Mouse (Mus musculus): ENCODE measurements around the gene Ola1. TPM values are rescaled to one million over a fixed set of nuclear protein-coding genes. Genes with fewer than 3 reads are reported as not detected.

The Ola1 gene
- polyA plus RNA-seq, 1 experiment, result 1.5 TPM

GRCm38 (mm10) chr2:73118781-73119180, 99.9 kb downstream of the Ola1 start:
- H3K27ac ChIP-seq (ENCODE audit: insufficient read depth, low read depth, low read length), result no peak overlapping the region
- H3K36me3 ChIP-seq (ENCODE audit: control insufficient read depth, insufficient read depth, low read length), result no peaks in the 10 kb centered on the region
- no peak overlapping the region for H3K4me3 ChIP-seq (ENCODE audit: low read depth, low read length)
- no peaks in the 10 kb centered on the region for H3K4me1 ChIP-seq (ENCODE audit: control insufficient read depth, insufficient read depth, insufficient read length, low read length)
- WGBS, result 92% methylated on average over 2 of the region's 2 CpGs
- TF ChIP-seq CTCF (IDR thresholded peaks at IDR 0.05; ENCODE audit: extremely low read depth, insufficient read length, insufficient replicate concordance, low read depth, low read length) (no peak), POLR2A (IDR thresholded peaks at IDR 0.05; ENCODE audit: low read depth, low read length) (no peak)
- no peaks in the 10 kb centered on the region for H3K27me3 ChIP-seq (ENCODE audit: control insufficient read depth, insufficient read depth, low read length)

GRCm38 (mm10) chr2:73107089-73107488, 111.6 kb downstream of the Ola1 start:
- Histone ChIP-seq H3K4me1 (ENCODE audit: control insufficient read depth, insufficient read depth, insufficient read length, low read length) (no peaks in the 10 kb centered on the region), H3K4me3 (ENCODE audit: low read depth, low read length) (no peak overlapping the region), H3K27me3 (ENCODE audit: control insufficient read depth, insufficient read depth, low read length) (no peaks in the 10 kb centered on the region), H3K36me3 (ENCODE audit: control insufficient read depth, insufficient read depth, low read length) (no peaks in the 10 kb centered on the region), H3K27ac (ENCODE audit: insufficient read depth, low read depth, low read length) (no peak overlapping the region)
- no peak for TF ChIP-seq CTCF (IDR thresholded peaks at IDR 0.05; ENCODE audit: extremely low read depth, insufficient read length, insufficient replicate concordance, low read depth, low read length)
- no peak for TF ChIP-seq POLR2A (IDR thresholded peaks at IDR 0.05; ENCODE audit: low read depth, low read length)
- 92% methylated on average over 5 of the region's 5 CpGs for WGBS

DNA sequence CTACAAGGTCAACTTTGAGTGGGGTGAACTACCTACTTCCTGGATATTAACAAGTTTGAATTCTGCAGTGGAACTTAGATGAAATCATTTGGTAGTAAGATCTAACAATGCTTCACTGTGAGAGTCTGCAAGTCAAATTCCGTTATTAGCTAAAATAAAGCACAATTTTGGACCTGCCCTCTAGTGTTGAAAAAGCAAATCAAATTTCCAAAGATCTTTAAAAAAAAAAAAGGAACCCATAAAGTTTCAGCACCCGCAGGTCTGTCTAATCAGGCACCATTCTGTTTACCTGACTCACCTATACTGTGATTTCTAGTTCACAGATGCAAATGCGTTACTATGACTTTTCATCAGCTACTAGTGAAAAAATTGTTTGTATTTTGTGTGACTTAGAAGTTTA, 122.2 kb downstream of the Ola1 start:
- H3K36me3 ChIP-seq (ENCODE audit: control insufficient read depth, insufficient read depth, low read length), result peaks cover 2% of the 10 kb centered on the region; the same call in 1 of the 2 replicates
- no peak for TF ChIP-seq POLR2A (IDR thresholded peaks at IDR 0.05; ENCODE audit: low read depth, low read length)
- no peak for TF ChIP-seq CTCF (IDR thresholded peaks at IDR 0.05; ENCODE audit: extremely low read depth, insufficient read length, insufficient replicate concordance, low read depth, low read length)
- no peaks in the 10 kb centered on the region for H3K27me3 ChIP-seq (ENCODE audit: control insufficient read depth, insufficient read depth, low read length)
- H3K27ac ChIP-seq (ENCODE audit: insufficient read depth, low read depth, low read length), result no peak overlapping the region
- no peak overlapping the region for H3K4me3 ChIP-seq (ENCODE audit: low read depth, low read length)
- no peaks in the 10 kb centered on the region for H3K4me1 ChIP-seq (ENCODE audit: control insufficient read depth, insufficient read depth, insufficient read length, low read length)
- 76% methylated on average over 3 of the region's 3 CpGs for WGBS

- 66% methylated on average over 2 of the region's 2 CpGs for WGBS
- TF ChIP-seq CTCF (IDR thresholded peaks at IDR 0.05; ENCODE audit: extremely low read depth, insufficient read length, insufficient replicate concordance, low read depth, low read length) (no peak), POLR2A (IDR thresholded peaks at IDR 0.05; ENCODE audit: low read depth, low read length) (no peak)
- Histone ChIP-seq H3K4me1 (ENCODE audit: control insufficient read depth, insufficient read depth, insufficient read length, low read length) (no peaks in the 10 kb centered on the region), H3K4me3 (ENCODE audit: low read depth, low read length) (no peak overlapping the region), H3K27me3 (ENCODE audit: control insufficient read depth, insufficient read depth, low read length) (no peaks in the 10 kb centered on the region), H3K36me3 (ENCODE audit: control insufficient read depth, insufficient read depth, low read length) (peaks cover 2% of the 10 kb centered on the region; the same call in 1 of the 2 replicates), H3K27ac (ENCODE audit: insufficient read depth, low read depth, low read length) (no peak overlapping the region)
Measured at GRCm38 (mm10) chr2:73095300-73095699, 123.4 kb downstream of the Ola1 start.

GRCm38 (mm10) chr2:73093032-73093431, 125.7 kb downstream of the Ola1 start:
- no peaks in the 10 kb centered on the region for H3K4me1 ChIP-seq (ENCODE audit: control insufficient read depth, insufficient read depth, insufficient read length, low read length)
- no peak overlapping the region for H3K4me3 ChIP-seq (ENCODE audit: low read depth, low read length)
- no peaks in the 10 kb centered on the region for H3K27me3 ChIP-seq (ENCODE audit: control insufficient read depth, insufficient read depth, low read length)
- 88% methylated on average over 6 of the region's 6 CpGs for WGBS
- peaks cover 2% of the 10 kb centered on the region; the same call in 1 of the 2 replicates for H3K36me3 ChIP-seq (ENCODE audit: control insufficient read depth, insufficient read depth, low read length)
- no peak overlapping the region for H3K27ac ChIP-seq (ENCODE audit: insufficient read depth, low read depth, low read length)
- TF ChIP-seq CTCF (IDR thresholded peaks at IDR 0.05; ENCODE audit: extremely low read depth, insufficient read length, insufficient replicate concordance, low read depth, low read length), result no peak
- no peak for TF ChIP-seq POLR2A (IDR thresholded peaks at IDR 0.05; ENCODE audit: low read depth, low read length)

GRCm38 (mm10) chr2:73091302-73091701, 127.4 kb downstream of the Ola1 start:
- Histone ChIP-seq H3K27ac (ENCODE audit: insufficient read depth, low read depth, low read length) (no peak overlapping the region), H3K27me3 (ENCODE audit: control insufficient read depth, insufficient read depth, low read length) (no peaks in the 10 kb centered on the region), H3K4me1 (ENCODE audit: control insufficient read depth, insufficient read depth, insufficient read length, low read length) (no peaks in the 10 kb centered on the region), H3K36me3 (ENCODE audit: control insufficient read depth, insufficient read depth, low read length) (no peaks in the 10 kb centered on the region), H3K4me3 (ENCODE audit: low read depth, low read length) (no peak overlapping the region)
- 91% methylated on average over 8 of the region's 8 CpGs for WGBS
- TF ChIP-seq CTCF (IDR thresholded peaks at IDR 0.05; ENCODE audit: extremely low read depth, insufficient read length, insufficient replicate concordance, low read depth, low read length) (no peak), POLR2A (IDR thresholded peaks at IDR 0.05; ENCODE audit: low read depth, low read length) (no peak)

DNA sequence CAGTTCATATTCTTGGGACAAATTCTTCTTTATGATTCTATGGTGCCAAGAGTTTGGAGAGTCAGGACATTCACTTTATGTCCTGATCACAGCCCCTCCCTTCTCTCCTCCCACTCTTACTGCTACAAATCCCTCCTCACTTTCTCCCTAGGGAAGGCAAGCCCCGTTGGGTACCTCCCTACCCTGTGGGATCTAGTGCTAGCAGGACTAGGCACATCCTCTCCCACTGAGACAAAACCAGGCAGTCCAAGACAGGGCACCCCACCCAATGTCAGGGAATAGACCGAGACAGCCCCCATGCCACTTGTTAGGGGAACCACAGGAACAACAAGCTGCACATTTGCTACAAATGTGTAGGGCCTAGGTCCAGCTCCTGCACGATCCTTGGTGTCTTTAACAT, 131.1 kb downstream of the Ola1 start:
- no peak overlapping the region for H3K4me3 ChIP-seq (ENCODE audit: low read depth, low read length)
- WGBS, result 72% methylated on average over 3 of the region's 3 CpGs
- H3K4me1 ChIP-seq (ENCODE audit: control insufficient read depth, insufficient read depth, insufficient read length, low read length), result no peaks in the 10 kb centered on the region

More for the DNA sequence above, 131.1 kb downstream of the Ola1 start:
- TF ChIP-seq POLR2A (IDR thresholded peaks at IDR 0.05; ENCODE audit: low read depth, low read length) (no peak), CTCF (IDR thresholded peaks at IDR 0.05; ENCODE audit: extremely low read depth, insufficient read length, insufficient replicate concordance, low read depth, low read length) (no peak)
- H3K27ac ChIP-seq (ENCODE audit: insufficient read depth, low read depth, low read length), result no peak overlapping the region
- no peaks in the 10 kb centered on the region for H3K27me3 ChIP-seq (ENCODE audit: control insufficient read depth, insufficient read depth, low read length)
- no peaks in the 10 kb centered on the region for H3K36me3 ChIP-seq (ENCODE audit: control insufficient read depth, insufficient read depth, low read length)

Data from small intestine, adult 2 months (tissue).